Mouse (Mus musculus) forebrain, embryonic 12.5 days (tissue): Measurements from ENCODE around the gene Cog8. TPM values are rescaled to one million over a fixed set of nuclear protein-coding genes. Genes with fewer than 3 reads are reported as not detected.
"Not testable (repeated sequence)": the region's sequence is repeated elsewhere in the genome, so short reads cannot be mapped to it uniquely, and the experiment has no call there.

ENCODE experiments used
- ATAC-seq: fragments of 200-750 bp; cut with Nextera tagmentation; 2 replicates; pipeline ENCODE4 v1.8.0; 2017; ENCODE audit warnings: moderate TSS enrichment; ENCODE audit not compliant: low FRiP score
- H3K27ac ChIP-seq: fragments of 300-500 bp; sonication (generic); 2 replicates; pipeline ENCODE4 v1.5.1; 2016; ENCODE audit warnings: mild to moderate bottlenecking
- H3K27me3 ChIP-seq: fragments of 300-500 bp; sonication (generic); 2 replicates; pipeline ENCODE4 v1.6.1; 2016; ENCODE audit warnings: mild to moderate bottlenecking
- H3K36me3 ChIP-seq: fragments of 300-500 bp; sonication (generic); replicated peaks from 2 replicates; pipeline ENCODE4 v1.6.1; 2016; ENCODE audit warnings: mild to moderate bottlenecking
- H3K4me1 ChIP-seq: fragments of 300-500 bp; sonication (generic); 2 replicates; pipeline ENCODE4 v1.6.1; 2016
- H3K4me2 ChIP-seq: fragments of 300-500 bp; sonication (generic); 2 replicates; pipeline ENCODE4 v1.6.1; 2016; ENCODE audit warnings: mild to moderate bottlenecking, moderate library complexity
- H3K4me3 ChIP-seq: fragments of 300-500 bp; sonication (generic); replicated peaks from 2 replicates; pipeline ENCODE4 v1.5.1; 2016; ENCODE audit warnings: mild to moderate bottlenecking
- H3K9ac ChIP-seq: fragments of 300-500 bp; sonication (generic); 2 replicates; pipeline ENCODE4 v1.6.1; 2016; ENCODE audit warnings: mild to moderate bottlenecking
- H3K9me3 ChIP-seq: fragments of 300-500 bp; sonication (generic); 2 replicates; pipeline ENCODE4 v1.6.1; 2016
- WGBS: fragments of 180-500 bp; shearing (Covaris S2); methylation state at CpG from one replicate; pipeline ENCODE4 v1.1.7; 2016; 5-methylcytosine and 5-hydroxymethylcytosine counted together
- microRNA-seq: library from miRNA; unstranded; fragments of <30 nt; microRNA quantifications from one replicate; pipeline ENCODE4, GENCODE M21; 2017
- polyA plus RNA-seq: library from polyadenylated mRNA; unstranded; fragments of >200 nt; fragmentation: Nextera tagmentation; extraction: Ambion mirVana; gene quantifications from 2 replicates; pipeline ENCODE4 v1.2.1, GENCODE M21; 2016

The Cog8 gene
- polyA plus RNA-seq, 1 experiment from 2014 or later: 41.7 TPM

GRCm38 (mm10) chr8:106996339-106996738 is 60.1 kb downstream of the Cog8 start:
- not testable (repeated sequence) for H3K4me1 ChIP-seq, H3K4me3 ChIP-seq, ATAC-seq, H3K4me2 ChIP-seq, H3K9me3 ChIP-seq, H3K9ac ChIP-seq, H3K27ac ChIP-seq, H3K27me3 ChIP-seq
- peaks cover 20% of the 10 kb centered on the region for H3K36me3 ChIP-seq
- WGBS: 91% methylated on average over 4 of the region's 4 CpGs

Small RNAs within 50 kb of the gene (microRNA-seq; reads per million reads assigned to microRNA genes)
- 2.2 reads per million for gene Mir7075

Other genes with a start within 250 kb of the Cog8 start
- gene Has3, start 186.4 kb downstream of the Cog8 start, polyA plus RNA-seq: 0.56 and 0.62 TPM in 2 replicates
- 59.4 and 59.6 TPM in 2 replicates for gene Utp4, start 163.1 kb downstream of the Cog8 start, polyA plus RNA-seq
- 6.9 and 8.9 TPM in 2 replicates for gene Sntb2, start 120.9 kb downstream of the Cog8 start, polyA plus RNA-seq
- 96.7 and 96.9 TPM in 2 replicates for gene Vps4a, start 25.5 kb downstream of the Cog8 start, polyA plus RNA-seq
- gene Pdf, start 8.1 kb downstream of the Cog8 start, polyA plus RNA-seq: 35.7 and 39.9 TPM in 2 replicates
- 92.7 and 99.0 TPM in 2 replicates for gene Nip7, start 188 bp upstream of the Cog8 start, polyA plus RNA-seq
- not detected in 2 replicates for gene Tmed6, start 9.0 kb upstream of the Cog8 start, polyA plus RNA-seq
- gene Terf2, start 39.9 kb upstream of the Cog8 start, polyA plus RNA-seq: 22.3 and 26.6 TPM in 2 replicates
- 157 and 167 TPM in 2 replicates for gene Cyb5b, start 94.0 kb upstream of the Cog8 start, polyA plus RNA-seq
- 11.1 and 14.0 TPM in 2 replicates for gene Nfat5, start 236.8 kb upstream of the Cog8 start, polyA plus RNA-seq